Mouse (Mus musculus): ENCODE results near the gene Ermp1. TPM values are rescaled to one million over a fixed set of nuclear protein-coding genes. Genes with fewer than 3 reads are reported as not detected.
A peak's percentile ranks its signal among the peaks of the same experiment; 100 is the strongest.

The Ermp1 gene
- polyA plus RNA-seq, 1 experiment from 2014 or later, result 25.6 TPM

GRCm38 (mm10) chr19:29644747-29645146 is 3.5 kb downstream of the Ermp1 start:
- 96% methylated on average over 6 of the region's 6 CpGs for WGBS
- no peaks in the 10 kb centered on the region for H3K27me3 ChIP-seq (ENCODE audit: insufficient read depth, low read length)
- no peak overlapping the region for H3K4me2 ChIP-seq (ENCODE audit: low read length)
- no peaks in the 10 kb centered on the region; the same call in 1 of the 2 replicates for H3K36me3 ChIP-seq (ENCODE audit: insufficient read depth, low read length)
- H3K27ac ChIP-seq, result no peak overlapping the region
- no peak overlapping the region for H3K4me3 ChIP-seq (replicated peaks; ENCODE audit: low read depth, low read length)
- 0 out of 2 replicates have a peak, but pooled peaks cover 9% of the 10 kb centered on the region for H3K4me1 ChIP-seq (replicated peaks; ENCODE audit: insufficient read depth, low read length)
- TF ChIP-seq CTCF (IDR thresholded peaks at IDR 0.05; ENCODE audit: low read depth), result peak; percentile 40; the same call in 1 of the 2 replicates
- H3K9me3 ChIP-seq (replicated peaks; ENCODE audit: low read length), result no peaks in the 10 kb centered on the region
- H3K9ac ChIP-seq (ENCODE audit: low read depth, low read length), result no peak overlapping the region
- no peak for DNase-seq (ENCODE audit: low spot score)
- no peak for ATAC-seq (replicated peaks; ENCODE audit: low FRiP score, low read depth)

DNA sequence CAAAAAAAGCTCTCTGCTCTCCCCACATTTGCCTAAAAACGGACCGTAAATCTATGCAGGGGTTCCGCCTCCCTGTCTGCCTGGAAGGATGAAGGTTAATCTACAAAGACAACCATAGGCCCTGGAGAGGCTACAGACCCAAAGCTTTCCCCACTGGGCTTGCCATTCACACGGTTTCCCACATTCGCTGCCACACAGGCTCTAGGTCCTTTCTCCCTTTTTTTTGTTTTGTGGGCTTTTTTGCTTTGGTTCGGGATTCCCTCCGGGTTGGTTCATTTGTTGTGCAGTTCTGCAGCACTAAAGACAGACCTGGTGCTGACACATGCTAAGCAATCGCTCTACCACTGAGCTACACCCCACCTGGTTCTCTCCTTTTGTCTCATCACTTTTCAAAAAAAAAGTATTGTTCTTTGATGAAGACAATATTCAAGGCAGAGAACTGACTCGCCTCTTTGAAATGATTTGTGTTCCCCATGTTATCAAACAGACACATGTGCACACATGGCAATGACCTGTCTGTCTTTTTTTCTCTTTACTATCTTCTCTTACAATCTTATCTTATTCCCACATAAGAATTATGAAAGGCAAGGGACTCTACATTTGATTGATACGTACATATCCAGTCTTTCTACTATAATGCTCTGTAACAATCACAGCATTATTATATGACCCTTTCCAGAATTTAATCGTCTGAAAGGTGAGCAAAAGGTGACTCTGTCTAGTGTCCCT is 4.9 kb downstream of the Ermp1 start:
- no peak for TF ChIP-seq CTCF (IDR thresholded peaks at IDR 0.05; ENCODE audit: low read depth)
- Histone ChIP-seq H3K9ac (ENCODE audit: low read depth, low read length) (no peak overlapping the region), H3K9me3 (replicated peaks; ENCODE audit: low read length) (no peaks in the 10 kb centered on the region), H3K4me3 (replicated peaks; ENCODE audit: low read depth, low read length) (no peak overlapping the region), H3K27me3 (ENCODE audit: insufficient read depth, low read length) (no peaks in the 10 kb centered on the region), H3K27ac (no peak overlapping the region), H3K4me2 (ENCODE audit: low read length) (no peak overlapping the region), H3K36me3 (ENCODE audit: insufficient read depth, low read length) (no peaks in the 10 kb centered on the region; the same call in 1 of the 2 replicates), H3K4me1 (replicated peaks; ENCODE audit: insufficient read depth, low read length) (0 out of 2 replicates have a peak, but pooled peaks cover 9% of the 10 kb centered on the region)
- WGBS, result 81% methylated on average over 11 of the region's 11 CpGs
- ATAC-seq (replicated peaks; ENCODE audit: low FRiP score, low read depth) (no peak), DNase-seq (ENCODE audit: low spot score) (no peak)

DNA sequence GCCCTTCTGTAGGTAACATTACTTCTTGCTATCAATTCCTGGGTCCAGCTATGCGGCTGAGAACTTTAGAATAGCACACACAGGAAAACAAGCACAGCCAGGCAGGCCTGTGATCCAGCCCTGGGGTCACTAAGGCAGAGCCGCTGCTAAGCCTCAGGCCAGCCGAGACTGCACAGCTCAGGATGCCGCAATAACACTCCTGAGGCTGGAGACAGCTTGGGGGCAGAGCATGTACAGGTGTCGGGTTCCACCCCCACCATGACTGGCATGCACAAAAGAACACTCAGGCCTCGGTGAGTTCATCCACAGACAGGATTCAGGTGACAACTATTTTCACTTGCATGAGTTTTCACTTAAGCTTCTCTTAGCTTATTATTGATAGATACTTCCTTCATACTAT is 6.0 kb downstream of the Ermp1 start:
- no peaks in the 10 kb centered on the region for H3K27me3 ChIP-seq (ENCODE audit: insufficient read depth, low read length)
- ATAC-seq (replicated peaks; ENCODE audit: low FRiP score, low read depth) (0 out of 2 replicates have a peak, but pooled peaks have one; percentile 40), DNase-seq (ENCODE audit: low spot score) (no peak)
- H3K4me3 ChIP-seq (replicated peaks; ENCODE audit: low read depth, low read length), result no peak overlapping the region
- H3K4me2 ChIP-seq (ENCODE audit: low read length), result no peak overlapping the region
- no peak overlapping the region for H3K9ac ChIP-seq (ENCODE audit: low read depth, low read length)
- 40% methylated on average over 6 of the region's 6 CpGs for WGBS
- TF ChIP-seq CTCF (IDR thresholded peaks at IDR 0.05; ENCODE audit: low read depth), result no peak
- no peaks in the 10 kb centered on the region; the same call in 1 of the 2 replicates for H3K36me3 ChIP-seq (ENCODE audit: insufficient read depth, low read length)
- H3K27ac ChIP-seq, result no peak overlapping the region
- 0 out of 2 replicates have a peak, but pooled peaks cover 9% of the 10 kb centered on the region for H3K4me1 ChIP-seq (replicated peaks; ENCODE audit: insufficient read depth, low read length)
- no peaks in the 10 kb centered on the region for H3K9me3 ChIP-seq (replicated peaks; ENCODE audit: low read length)

- DNase-seq (ENCODE audit: low spot score) (no peak), ATAC-seq (replicated peaks; ENCODE audit: low FRiP score, low read depth) (no peak)
- 61% methylated on average over 5 of the region's 5 CpGs for WGBS
- Histone ChIP-seq H3K4me3 (replicated peaks; ENCODE audit: low read depth, low read length) (no peak overlapping the region), H3K9ac (ENCODE audit: low read depth, low read length) (no peak overlapping the region), H3K4me1 (replicated peaks; ENCODE audit: insufficient read depth, low read length) (0 out of 2 replicates have a peak, but pooled peaks cover 9% of the 10 kb centered on the region), H3K9me3 (replicated peaks; ENCODE audit: low read length) (no peaks in the 10 kb centered on the region), H3K36me3 (ENCODE audit: insufficient read depth, low read length) (peaks cover 2% of the 10 kb centered on the region; the same call in 1 of the 2 replicates), H3K4me2 (ENCODE audit: low read length) (peak overlapping the region; percentile 43; the same call in 1 of the 2 replicates), H3K27ac (peak overlapping the region; percentile 57; the same call in 1 of the 2 replicates), H3K27me3 (ENCODE audit: insufficient read depth, low read length) (no peaks in the 10 kb centered on the region)
- TF ChIP-seq CTCF (IDR thresholded peaks at IDR 0.05; ENCODE audit: low read depth), result no peak
Measured at GRCm38 (mm10) chr19:29641510-29641909, 6.7 kb downstream of the Ermp1 start.

GRCm38 (mm10) chr19:29641055-29641454 is 7.2 kb downstream of the Ermp1 start:
- no peak overlapping the region for H3K9ac ChIP-seq (ENCODE audit: low read depth, low read length)
- H3K27ac ChIP-seq, result peak overlapping the region; percentile 57; the same call in 1 of the 2 replicates
- H3K4me1 ChIP-seq (replicated peaks; ENCODE audit: insufficient read depth, low read length), result 0 out of 2 replicates have a peak, but pooled peaks cover 9% of the 10 kb centered on the region
- ATAC-seq (replicated peaks; ENCODE audit: low FRiP score, low read depth) (no peak; the same call in 1 of the 2 replicates), DNase-seq (ENCODE audit: low spot score) (peak; percentile 56)
- peak overlapping the region; percentile 43 for H3K4me2 ChIP-seq (ENCODE audit: low read length)
- no peak for TF ChIP-seq CTCF (IDR thresholded peaks at IDR 0.05; ENCODE audit: low read depth)
- 8% methylated on average over 9 of the region's 9 CpGs for WGBS
- H3K4me3 ChIP-seq (replicated peaks; ENCODE audit: low read depth, low read length), result no peak overlapping the region
- no peaks in the 10 kb centered on the region for H3K9me3 ChIP-seq (replicated peaks; ENCODE audit: low read length)
- H3K36me3 ChIP-seq (ENCODE audit: insufficient read depth, low read length), result peaks cover 5% of the 10 kb centered on the region
- H3K27me3 ChIP-seq (ENCODE audit: insufficient read depth, low read length), result no peaks in the 10 kb centered on the region

DNA sequence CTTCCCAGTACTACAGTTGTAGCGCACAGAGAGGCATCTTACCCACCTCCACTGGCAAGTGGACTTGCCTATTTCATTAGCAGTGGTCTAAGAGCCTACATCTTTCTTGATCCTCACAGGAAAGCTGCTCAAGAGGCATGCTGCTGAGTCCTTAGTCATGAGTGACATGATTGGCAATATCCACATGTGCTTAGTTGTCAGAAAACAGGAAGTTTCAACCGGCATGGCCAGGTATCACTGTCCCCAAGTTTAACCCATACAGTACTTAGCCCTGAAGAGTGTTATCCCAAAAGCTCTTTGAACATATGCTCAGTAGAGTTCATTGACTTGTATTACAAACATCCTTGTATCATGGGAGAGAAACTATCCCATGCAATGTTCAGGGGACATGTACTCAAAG is 36.1 kb downstream of the Ermp1 start:
- no peak overlapping the region for H3K4me2 ChIP-seq (ENCODE audit: low read length)
- no peak overlapping the region for H3K4me3 ChIP-seq (replicated peaks; ENCODE audit: low read depth, low read length)
- no peaks in the 10 kb centered on the region for H3K4me1 ChIP-seq (replicated peaks; ENCODE audit: insufficient read depth, low read length)
- no peak overlapping the region for H3K9ac ChIP-seq (ENCODE audit: low read depth, low read length)
- H3K36me3 ChIP-seq (ENCODE audit: insufficient read depth, low read length), result peaks cover 16% of the 10 kb centered on the region
- no peak overlapping the region for H3K27ac ChIP-seq
- no peaks in the 10 kb centered on the region for H3K9me3 ChIP-seq (replicated peaks; ENCODE audit: low read length)
- no peak for DNase-seq (ENCODE audit: low spot score)
- no peak for ATAC-seq (replicated peaks; ENCODE audit: low FRiP score, low read depth)
- H3K27me3 ChIP-seq (ENCODE audit: insufficient read depth, low read length), result no peaks in the 10 kb centered on the region
- WGBS, result 80% methylated on average over 2 of the region's 2 CpGs
- TF ChIP-seq CTCF (IDR thresholded peaks at IDR 0.05; ENCODE audit: low read depth), result no peak

Measured in kidney, postnatal 0 days (tissue).